Mouse (Mus musculus) kidney, embryonic 15.5 days (tissue): ENCODE data around the gene Arhgef10l. TPM values are rescaled to one million over a fixed set of nuclear protein-coding genes. Genes with fewer than 3 reads are reported as not detected.
"Not testable (repeated sequence)": the region's sequence is repeated elsewhere in the genome, so short reads cannot be mapped to it uniquely, and the experiment has no call there.

Experiments used
- ATAC-seq: fragments of 200-750 bp; cut with Nextera tagmentation; replicated peaks from 2 replicates; pipeline ENCODE4 v1.8.0; 2017; ENCODE audit warnings: moderate TSS enrichment; ENCODE audit not compliant: low FRiP score
- H3K27ac ChIP-seq: fragments of 300-500 bp; sonication (generic); 2 replicates; pipeline ENCODE4 v1.5.1; 2015; ENCODE audit warnings: mild to moderate bottlenecking, inconsistent platforms
- H3K27me3 ChIP-seq: fragments of 300-500 bp; sonication (generic); 2 replicates; pipeline ENCODE4 v1.6.1; 2015; ENCODE audit warnings: inconsistent platforms
- H3K36me3 ChIP-seq: fragments of 300-500 bp; sonication (generic); 2 replicates; pipeline ENCODE4 v1.6.1; 2015; ENCODE audit warnings: inconsistent platforms
- H3K4me1 ChIP-seq: fragments of 300-500 bp; sonication (generic); 2 replicates; pipeline ENCODE4 v1.6.1; 2015; ENCODE audit warnings: inconsistent platforms
- H3K4me2 ChIP-seq: fragments of 300-500 bp; sonication (generic); 2 replicates; pipeline ENCODE4 v1.6.1; 2015; ENCODE audit warnings: moderate library complexity, mild to moderate bottlenecking, inconsistent platforms
- H3K4me3 ChIP-seq: fragments of 300-500 bp; sonication (generic); replicated peaks from 2 replicates; pipeline ENCODE4 v1.5.1; 2015; ENCODE audit warnings: mild to moderate bottlenecking, inconsistent platforms
- H3K9ac ChIP-seq: fragments of 300-500 bp; sonication (generic); 2 replicates; pipeline ENCODE4 v1.6.1; 2015; ENCODE audit warnings: mild to moderate bottlenecking, inconsistent platforms
- H3K9me3 ChIP-seq: fragments of 300-500 bp; sonication (generic); replicated peaks from 2 replicates; pipeline ENCODE4 v1.6.1; 2016; ENCODE audit warnings: inconsistent platforms
- WGBS: fragments of 180-500 bp; shearing (Covaris S2); methylation state at CpG from one replicate; pipeline ENCODE4 v1.1.7; 2015; ENCODE audit warnings: mixed read lengths; 5-methylcytosine and 5-hydroxymethylcytosine counted together
- polyA plus RNA-seq: library from polyadenylated mRNA; unstranded; fragments of >200 nt; fragmentation: Nextera tagmentation; extraction: Ambion mirVana; gene quantifications from 2 replicates; pipeline ENCODE4 v1.2.1, GENCODE M21; 2015

Gene Arhgef10l
- polyA plus RNA-seq, 1 experiment from 2014 or later = 20.7 TPM

DNA sequence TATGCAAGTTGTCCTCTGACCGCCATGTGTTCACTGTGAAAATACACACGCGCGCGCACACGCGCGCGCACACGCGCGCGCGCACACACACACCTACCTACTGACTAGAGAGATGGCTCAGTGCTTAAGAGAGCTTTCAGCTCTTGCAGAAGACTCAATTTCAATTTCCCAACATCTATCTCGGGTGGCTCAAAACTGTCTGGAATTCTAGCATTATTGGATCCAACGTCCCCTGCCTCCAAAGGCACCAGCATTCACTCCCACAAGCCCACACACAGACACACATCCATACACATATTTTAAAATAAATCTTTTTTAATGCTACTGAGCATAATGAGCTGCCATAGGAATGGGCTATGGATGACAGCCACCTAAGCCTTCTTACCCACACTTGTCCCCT lies 89.2 kb downstream of the Arhgef10l start:
- Histone ChIP-seq H3K4me2 (no peak overlapping the region), H3K36me3 (peaks cover 97% of the 10 kb centered on the region), H3K27me3 (no peaks in the 10 kb centered on the region), H3K9ac (no peak overlapping the region), H3K4me3 (no peak overlapping the region), H3K9me3 (no peaks in the 10 kb centered on the region), H3K27ac (no peak overlapping the region), H3K4me1 (0 out of 2 replicates have a peak, but pooled peaks cover 3% of the 10 kb centered on the region)
- WGBS = 97% methylated on average over 16 of the region's 16 CpGs
- no peak for ATAC-seq

- 90% methylated on average over 7 of the region's 7 CpGs for WGBS
- peaks cover 91% of the 10 kb centered on the region for H3K36me3 ChIP-seq
- not testable (repeated sequence) for H3K4me1 ChIP-seq, H3K27me3 ChIP-seq, H3K9ac ChIP-seq, ATAC-seq, H3K27ac ChIP-seq, H3K9me3 ChIP-seq, H3K4me3 ChIP-seq, H3K4me2 ChIP-seq
Observed at GRCm38 (mm10) chr4:140574863-140575262, 90.9 kb downstream of the Arhgef10l start.

GRCm38 (mm10) chr4:140572376-140572775 lies 93.4 kb downstream of the Arhgef10l start:
- Histone ChIP-seq H3K27ac (no peak overlapping the region), H3K9me3 (no peaks in the 10 kb centered on the region), H3K4me3 (no peak overlapping the region), H3K36me3 (peaks cover 91% of the 10 kb centered on the region), H3K9ac (no peak overlapping the region), H3K4me1 (no peaks in the 10 kb centered on the region), H3K4me2 (no peak overlapping the region), H3K27me3 (no peaks in the 10 kb centered on the region)
- WGBS = 90% methylated on average over 17 of the region's 17 CpGs
- ATAC-seq = no peak

GRCm38 (mm10) chr4:140569394-140569793 lies 96.4 kb downstream of the Arhgef10l start:
- H3K9ac ChIP-seq = no peak overlapping the region
- WGBS = 67% methylated on average over 2 of the region's 2 CpGs
- no peak overlapping the region for H3K27ac ChIP-seq
- H3K27me3 ChIP-seq = no peaks in the 10 kb centered on the region
- H3K9me3 ChIP-seq = no peaks in the 10 kb centered on the region
- H3K4me1 ChIP-seq = no peaks in the 10 kb centered on the region
- no peak for ATAC-seq
- H3K4me2 ChIP-seq = no peak overlapping the region
- H3K36me3 ChIP-seq = peaks cover 88% of the 10 kb centered on the region
- H3K4me3 ChIP-seq = no peak overlapping the region

- peaks cover 85% of the 10 kb centered on the region for H3K36me3 ChIP-seq
- ATAC-seq = no peak
- 94% methylated on average over 11 of the region's 11 CpGs for WGBS
Observed at GRCm38 (mm10) chr4:140567911-140568480, 97.8 kb downstream of the Arhgef10l start.

GRCm38 (mm10) chr4:140566785-140567184 lies 99.0 kb downstream of the Arhgef10l start:
- no peak overlapping the region for H3K4me2 ChIP-seq
- no peaks in the 10 kb centered on the region for H3K4me1 ChIP-seq
- H3K27ac ChIP-seq = no peak overlapping the region
- WGBS = 89% methylated on average over 14 of the region's 14 CpGs
- H3K4me3 ChIP-seq = no peak overlapping the region
- no peak for ATAC-seq
- peaks cover 85% of the 10 kb centered on the region for H3K36me3 ChIP-seq
- no peaks in the 10 kb centered on the region for H3K27me3 ChIP-seq
- H3K9ac ChIP-seq = no peak overlapping the region
- peaks cover 2% of the 10 kb centered on the region; the same call in 1 of the 2 replicates for H3K9me3 ChIP-seq

More at GRCm38 (mm10) chr4:140567911-140568480, 97.8 kb downstream of the Arhgef10l start:
- Histone ChIP-seq H3K27me3 (no peaks in the 10 kb centered on the region), H3K4me2 (no peak overlapping the region), H3K27ac (no peak overlapping the region), H3K9ac (no peak overlapping the region), H3K4me1 (no peaks in the 10 kb centered on the region), H3K4me3 (no peak overlapping the region), H3K9me3 (no peaks in the 10 kb centered on the region)

- H3K9ac ChIP-seq, H3K4me3 ChIP-seq, H3K4me2 ChIP-seq, ATAC-seq, H3K4me1 ChIP-seq, H3K27me3 ChIP-seq, H3K27ac ChIP-seq, H3K9me3 ChIP-seq: not testable (repeated sequence)
- peaks cover 87% of the 10 kb centered on the region for H3K36me3 ChIP-seq
- 93% methylated on average over 1 of the region's 1 CpGs for WGBS
Observed at GRCm38 (mm10) chr4:140564459-140564858, 101.4 kb downstream of the Arhgef10l start.

- H3K4me1 ChIP-seq = no peaks in the 10 kb centered on the region
- no peak overlapping the region for H3K9ac ChIP-seq
- H3K9me3 ChIP-seq = peaks cover 7% of the 10 kb centered on the region; the same call in 1 of the 2 replicates
- H3K4me2 ChIP-seq = no peak overlapping the region
- 83% methylated on average over 10 of the region's 10 CpGs for WGBS
- no peaks in the 10 kb centered on the region for H3K27me3 ChIP-seq
- peaks cover 86% of the 10 kb centered on the region for H3K36me3 ChIP-seq
- H3K4me3 ChIP-seq = no peak overlapping the region
- ATAC-seq = 0 out of 2 replicates have a peak, but pooled peaks have one; percentile 30
- H3K27ac ChIP-seq = no peak overlapping the region
Observed at GRCm38 (mm10) chr4:140562461-140563178, 103.2 kb downstream of the Arhgef10l start.

- Histone ChIP-seq H3K27ac (no peak overlapping the region), H3K4me1 (no peaks in the 10 kb centered on the region), H3K9ac (no peak overlapping the region), H3K36me3 (peaks cover 84% of the 10 kb centered on the region), H3K9me3 (peaks cover 7% of the 10 kb centered on the region; the same call in 1 of the 2 replicates), H3K4me3 (no peak overlapping the region), H3K27me3 (no peaks in the 10 kb centered on the region), H3K4me2 (no peak overlapping the region)
- WGBS = 96% methylated on average over 3 of the region's 3 CpGs
- no peak for ATAC-seq
Observed at GRCm38 (mm10) chr4:140561744-140562143, 104.1 kb downstream of the Arhgef10l start.

- Histone ChIP-seq H3K9me3 (peaks cover 7% of the 10 kb centered on the region; the same call in 1 of the 2 replicates), H3K36me3 (peaks cover 78% of the 10 kb centered on the region), H3K27ac (no peak overlapping the region), H3K9ac (no peak overlapping the region), H3K4me2 (no peak overlapping the region), H3K4me1 (no peaks in the 10 kb centered on the region), H3K27me3 (no peaks in the 10 kb centered on the region), H3K4me3 (no peak overlapping the region)
- WGBS = 89% methylated on average over 4 of the region's 4 CpGs
- no peak for ATAC-seq
Observed at GRCm38 (mm10) chr4:140559862-140560261, 106.0 kb downstream of the Arhgef10l start.

GRCm38 (mm10) chr4:140558193-140558592 lies 107.6 kb downstream of the Arhgef10l start:
- H3K4me1 ChIP-seq = no peaks in the 10 kb centered on the region
- H3K9me3 ChIP-seq = peaks cover 7% of the 10 kb centered on the region; the same call in 1 of the 2 replicates
- H3K4me3 ChIP-seq = no peak overlapping the region
- no peak for ATAC-seq
- no peaks in the 10 kb centered on the region for H3K27me3 ChIP-seq
- WGBS = 78% methylated on average over 5 of the region's 5 CpGs
- peaks cover 80% of the 10 kb centered on the region for H3K36me3 ChIP-seq
- no peak overlapping the region for H3K4me2 ChIP-seq
- H3K9ac ChIP-seq = no peak overlapping the region
- no peak overlapping the region for H3K27ac ChIP-seq

GRCm38 (mm10) chr4:140556561-140556960 lies 109.3 kb downstream of the Arhgef10l start:
- Histone ChIP-seq H3K4me3 (no peak overlapping the region), H3K27ac (no peak overlapping the region), H3K4me1 (no peaks in the 10 kb centered on the region), H3K9me3 (peaks cover 2% of the 10 kb centered on the region; the same call in 1 of the 2 replicates), H3K9ac (no peak overlapping the region), H3K36me3 (peaks cover 81% of the 10 kb centered on the region), H3K27me3 (no peaks in the 10 kb centered on the region), H3K4me2 (no peak overlapping the region)
- ATAC-seq = no peak
- 85% methylated on average over 10 of the region's 10 CpGs for WGBS
